Mouse (Mus musculus): ENCODE data around the gene Mtus2. TPM values are rescaled to one million over a fixed set of nuclear protein-coding genes. Genes with fewer than 3 reads are reported as not detected.

The Mtus2 gene
- polyA plus RNA-seq, 1 experiment = 0.04 TPM

DNA sequence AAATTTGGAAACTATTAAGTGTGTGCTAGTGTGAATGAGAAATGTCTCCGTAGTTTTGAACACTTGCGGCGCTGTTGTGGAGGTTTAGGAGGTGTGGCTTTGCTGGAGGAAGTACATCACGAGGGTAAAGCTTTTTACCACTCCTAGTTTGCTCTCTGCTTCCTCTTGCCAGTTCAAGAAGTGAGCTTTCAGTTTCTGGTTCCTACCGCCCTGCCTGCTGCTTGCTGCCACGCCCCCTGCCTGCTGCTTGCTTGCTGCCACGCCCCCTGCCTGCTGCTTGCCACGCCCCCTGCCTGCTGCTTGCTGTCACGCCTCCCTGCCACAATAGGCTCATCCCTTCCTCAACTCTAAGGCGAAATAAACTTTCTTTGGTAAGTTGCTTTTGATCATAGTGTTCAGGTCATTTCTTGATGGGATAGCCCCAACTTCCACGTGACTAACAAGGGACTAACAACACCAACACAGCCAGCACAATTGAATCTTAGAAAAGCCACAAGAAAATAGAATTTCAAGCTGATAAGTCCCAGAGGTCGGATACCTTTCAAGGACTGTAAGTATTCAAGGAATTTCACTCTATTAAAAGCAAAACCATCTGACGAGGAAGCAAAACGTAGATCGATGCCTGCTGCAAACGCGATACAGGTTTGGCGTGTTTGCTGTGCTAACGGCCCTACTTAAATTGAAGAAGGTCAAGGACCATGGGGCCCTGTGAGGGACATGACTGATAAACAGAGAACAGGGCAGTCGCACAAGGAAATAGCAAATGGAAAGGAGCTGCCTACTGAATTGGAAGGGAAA, 35.7 kb downstream of the Mtus2 start:
- no peaks in the 10 kb centered on the region for H3K79me3 ChIP-seq (ENCODE audit: low read depth)
- no peak overlapping the region for H3ac ChIP-seq (ENCODE audit: control insufficient read depth, insufficient read length, low read depth)
- no peaks in the 10 kb centered on the region for H3K27me3 ChIP-seq (ENCODE audit: control insufficient read depth, insufficient read depth, insufficient read length)
- H3K79me2 ChIP-seq (ENCODE audit: control insufficient read depth, insufficient read depth) = no peaks in the 10 kb centered on the region
- no peaks in the 10 kb centered on the region for H3K36me3 ChIP-seq (ENCODE audit: control insufficient read depth, insufficient read depth)
- TF ChIP-seq MAX (IDR thresholded peaks at IDR 0.05) (no peak), FOSL1 (IDR thresholded peaks at IDR 0.05; ENCODE audit: insufficient read depth, low read length, poor library complexity, severe bottlenecking) (no peak), MYOD1 (IDR thresholded peaks at IDR 0.05; ENCODE audit: control insufficient read depth, insufficient read length, low read depth) (no peak), MYOG (IDR thresholded peaks at IDR 0.05; ENCODE audit: control insufficient read depth, extremely low read depth, insufficient read length) (no peak), CEBPB (IDR thresholded peaks at IDR 0.05; ENCODE audit: low read depth) (no peak), CTCF (IDR thresholded peaks at IDR 0.05; ENCODE audit: control insufficient read depth, insufficient read depth, insufficient read length) (no peak), USF1 (IDR thresholded peaks at IDR 0.05; ENCODE audit: low read depth) (no peak)
- H3K4me3 ChIP-seq (ENCODE audit: insufficient read depth, poor library complexity, severe bottlenecking) = no peak overlapping the region

DNA sequence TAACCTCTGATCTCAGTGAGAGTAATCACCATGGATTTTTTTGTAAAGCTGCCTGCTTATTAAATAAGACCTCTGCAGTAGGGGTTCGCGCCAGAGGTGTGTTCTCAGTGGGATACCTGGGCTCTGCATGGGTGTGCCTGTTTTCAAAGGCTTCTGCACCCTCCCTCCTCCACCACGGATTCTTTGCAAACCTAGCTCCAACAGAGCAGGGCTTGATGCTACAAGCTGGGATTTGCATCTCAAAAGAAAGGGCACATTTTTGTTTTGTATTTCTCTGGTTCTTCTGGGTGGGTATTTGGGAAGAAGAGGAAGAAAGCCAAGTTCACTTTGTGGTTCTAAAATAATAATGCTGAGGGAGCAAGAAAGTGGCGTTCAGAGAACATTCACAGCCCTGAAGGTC, 48.1 kb downstream of the Mtus2 start:
- Histone ChIP-seq H3K27me3 (ENCODE audit: control insufficient read depth, insufficient read depth, insufficient read length) (no peaks in the 10 kb centered on the region), H3ac (ENCODE audit: control insufficient read depth, insufficient read length, low read depth) (no peak overlapping the region), H3K79me2 (ENCODE audit: control insufficient read depth, insufficient read depth) (no peaks in the 10 kb centered on the region), H3K36me3 (ENCODE audit: control insufficient read depth, insufficient read depth) (no peaks in the 10 kb centered on the region), H3K79me3 (ENCODE audit: low read depth) (no peaks in the 10 kb centered on the region), H3K4me3 (ENCODE audit: insufficient read depth, poor library complexity, severe bottlenecking) (no peak overlapping the region)
- TF ChIP-seq MYOD1 (IDR thresholded peaks at IDR 0.05; ENCODE audit: control insufficient read depth, insufficient read length, low read depth) (no peak), MAX (IDR thresholded peaks at IDR 0.05) (no peak), USF1 (IDR thresholded peaks at IDR 0.05; ENCODE audit: low read depth) (no peak), CTCF (IDR thresholded peaks at IDR 0.05; ENCODE audit: control insufficient read depth, insufficient read depth, insufficient read length) (no peak), MYOG (IDR thresholded peaks at IDR 0.05; ENCODE audit: control insufficient read depth, extremely low read depth, insufficient read length) (no peak), CEBPB (IDR thresholded peaks at IDR 0.05; ENCODE audit: low read depth) (no peak), FOSL1 (IDR thresholded peaks at IDR 0.05; ENCODE audit: insufficient read depth, low read length, poor library complexity, severe bottlenecking) (no peak)

DNA sequence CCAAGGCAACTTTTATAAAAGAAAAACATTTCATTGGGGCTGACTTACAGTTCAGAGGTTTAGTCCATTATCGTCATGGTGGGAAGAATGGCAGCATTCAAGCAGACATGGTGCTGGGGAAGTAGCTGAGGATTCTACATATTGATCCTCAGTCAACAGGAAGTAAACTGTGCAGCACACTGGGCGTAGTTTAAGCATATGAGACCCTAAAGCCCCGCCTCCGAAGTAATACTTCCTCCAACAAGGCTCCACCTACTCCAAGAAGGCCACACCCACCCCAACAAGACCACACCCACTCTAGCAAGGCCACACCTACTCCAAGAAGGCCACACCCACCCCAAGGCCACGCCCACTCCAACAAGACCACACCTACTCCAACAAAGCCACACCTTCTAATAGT, 55.0 kb downstream of the Mtus2 start:
- H3K4me3 ChIP-seq (ENCODE audit: insufficient read depth, poor library complexity, severe bottlenecking) = no peak overlapping the region
- no peaks in the 10 kb centered on the region for H3K36me3 ChIP-seq (ENCODE audit: control insufficient read depth, insufficient read depth)
- TF ChIP-seq MAX (IDR thresholded peaks at IDR 0.05) = no peak
- TF ChIP-seq USF1 (IDR thresholded peaks at IDR 0.05; ENCODE audit: low read depth) = no peak
- no peak for TF ChIP-seq MYOG (IDR thresholded peaks at IDR 0.05; ENCODE audit: control insufficient read depth, extremely low read depth, insufficient read length)
- TF ChIP-seq CEBPB (IDR thresholded peaks at IDR 0.05; ENCODE audit: low read depth) = no peak
- no peak for TF ChIP-seq CTCF (IDR thresholded peaks at IDR 0.05; ENCODE audit: control insufficient read depth, insufficient read depth, insufficient read length)
- TF ChIP-seq MYOD1 (IDR thresholded peaks at IDR 0.05; ENCODE audit: control insufficient read depth, insufficient read length, low read depth) = no peak
- TF ChIP-seq FOSL1 (IDR thresholded peaks at IDR 0.05; ENCODE audit: insufficient read depth, low read length, poor library complexity, severe bottlenecking) = no peak

DNA sequence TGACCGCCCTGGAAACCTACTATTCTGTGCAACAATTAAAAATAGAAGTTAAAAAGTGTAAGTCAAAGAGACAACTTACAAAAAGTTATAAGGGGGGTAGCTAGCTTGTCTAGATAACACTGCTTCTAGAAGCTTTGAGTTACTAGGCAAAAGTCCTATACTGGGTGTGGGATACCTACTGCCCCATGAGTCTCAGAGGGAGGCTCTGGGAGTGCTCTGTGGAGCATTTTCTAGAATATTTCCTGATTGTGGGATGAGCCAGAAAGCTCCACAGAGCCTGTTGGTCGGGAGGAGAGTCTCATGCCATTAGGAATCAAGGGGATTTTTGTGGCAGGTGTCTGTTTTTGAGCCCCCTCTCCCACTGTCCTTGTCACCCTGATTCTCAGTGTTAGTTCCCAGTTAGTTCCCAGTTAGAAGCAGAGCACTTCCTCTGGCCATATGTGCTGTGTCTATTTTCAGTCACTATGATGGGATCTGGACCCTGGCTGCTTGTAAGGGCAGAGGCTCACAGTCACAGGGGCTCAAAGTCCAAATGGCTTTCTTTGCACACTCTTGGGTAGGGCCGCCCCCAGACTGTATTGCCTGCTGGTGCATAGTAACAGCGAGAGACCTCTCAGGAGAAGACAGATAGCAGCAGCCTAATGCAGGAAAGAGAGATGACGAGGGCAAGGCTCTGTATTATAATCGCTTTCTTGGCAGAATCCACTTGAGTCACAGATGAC, 57.2 kb downstream of the Mtus2 start:
- no peaks in the 10 kb centered on the region for H3K79me3 ChIP-seq (ENCODE audit: low read depth)
- H3K27me3 ChIP-seq (ENCODE audit: control insufficient read depth, insufficient read depth, insufficient read length) = no peaks in the 10 kb centered on the region
- H3ac ChIP-seq (ENCODE audit: control insufficient read depth, insufficient read length, low read depth) = no peak overlapping the region
- H3K4me3 ChIP-seq (ENCODE audit: insufficient read depth, poor library complexity, severe bottlenecking) = no peak overlapping the region
- no peak for TF ChIP-seq CEBPB (IDR thresholded peaks at IDR 0.05; ENCODE audit: low read depth)
- TF ChIP-seq CTCF (IDR thresholded peaks at IDR 0.05; ENCODE audit: control insufficient read depth, insufficient read depth, insufficient read length) = no peak
- no peak for TF ChIP-seq USF1 (IDR thresholded peaks at IDR 0.05; ENCODE audit: low read depth)
- no peak for TF ChIP-seq MAX (IDR thresholded peaks at IDR 0.05)
- TF ChIP-seq MYOG (IDR thresholded peaks at IDR 0.05; ENCODE audit: control insufficient read depth, extremely low read depth, insufficient read length) = no peak
- TF ChIP-seq FOSL1 (IDR thresholded peaks at IDR 0.05; ENCODE audit: insufficient read depth, low read length, poor library complexity, severe bottlenecking) = no peak
- TF ChIP-seq MYOD1 (IDR thresholded peaks at IDR 0.05; ENCODE audit: control insufficient read depth, insufficient read length, low read depth) = no peak
- H3K36me3 ChIP-seq (ENCODE audit: control insufficient read depth, insufficient read depth) = no peaks in the 10 kb centered on the region
- no peaks in the 10 kb centered on the region for H3K79me2 ChIP-seq (ENCODE audit: control insufficient read depth, insufficient read depth)

More for the DNA sequence above, 55.0 kb downstream of the Mtus2 start:
- no peaks in the 10 kb centered on the region for H3K79me2 ChIP-seq (ENCODE audit: control insufficient read depth, insufficient read depth)
- no peaks in the 10 kb centered on the region for H3K79me3 ChIP-seq (ENCODE audit: low read depth)
- no peaks in the 10 kb centered on the region for H3K27me3 ChIP-seq (ENCODE audit: control insufficient read depth, insufficient read depth, insufficient read length)
- H3ac ChIP-seq (ENCODE audit: control insufficient read depth, insufficient read length, low read depth) = no peak overlapping the region

DNA sequence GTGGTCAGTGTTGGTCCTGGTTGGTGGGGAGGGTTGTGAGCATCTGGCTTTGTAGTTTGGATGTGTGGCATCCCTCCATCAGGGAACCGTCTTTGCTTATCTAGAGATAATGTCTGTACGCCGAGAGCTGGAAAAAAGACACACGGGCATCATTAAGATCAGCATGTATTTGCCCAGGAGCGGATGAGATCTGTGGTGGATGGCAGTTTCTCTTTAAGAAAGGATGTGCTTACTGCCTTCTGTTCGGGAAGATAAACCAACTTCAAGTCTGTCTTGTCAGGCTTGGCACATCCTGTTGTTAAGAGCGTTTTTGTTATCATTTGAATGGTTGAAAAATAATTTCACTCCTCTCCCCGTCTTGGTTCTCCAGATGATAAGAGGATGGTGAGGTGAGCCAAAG, 58.3 kb downstream of the Mtus2 start:
- TF ChIP-seq USF1 (IDR thresholded peaks at IDR 0.05; ENCODE audit: low read depth) = no peak
- TF ChIP-seq FOSL1 (IDR thresholded peaks at IDR 0.05; ENCODE audit: insufficient read depth, low read length, poor library complexity, severe bottlenecking) = no peak
- no peak for TF ChIP-seq MAX (IDR thresholded peaks at IDR 0.05)
- no peak for TF ChIP-seq CTCF (IDR thresholded peaks at IDR 0.05; ENCODE audit: control insufficient read depth, insufficient read depth, insufficient read length)
- TF ChIP-seq CEBPB (IDR thresholded peaks at IDR 0.05; ENCODE audit: low read depth) = no peak
- TF ChIP-seq MYOG (IDR thresholded peaks at IDR 0.05; ENCODE audit: control insufficient read depth, extremely low read depth, insufficient read length) = no peak
- TF ChIP-seq MYOD1 (IDR thresholded peaks at IDR 0.05; ENCODE audit: control insufficient read depth, insufficient read length, low read depth) = no peak
- Histone ChIP-seq H3K79me2 (ENCODE audit: control insufficient read depth, insufficient read depth) (no peaks in the 10 kb centered on the region), H3K79me3 (ENCODE audit: low read depth) (no peaks in the 10 kb centered on the region), H3K27me3 (ENCODE audit: control insufficient read depth, insufficient read depth, insufficient read length) (no peaks in the 10 kb centered on the region), H3K4me3 (ENCODE audit: insufficient read depth, poor library complexity, severe bottlenecking) (no peak overlapping the region), H3K36me3 (ENCODE audit: control insufficient read depth, insufficient read depth) (no peaks in the 10 kb centered on the region), H3ac (ENCODE audit: control insufficient read depth, insufficient read length, low read depth) (no peak overlapping the region)

All from C2C12 (cell line).